Mouse (Mus musculus) erythroblast, embryonic 14.5 days (primary cell): ENCODE data around the gene Dlgap1. TPM values are rescaled to one million over a fixed set of nuclear protein-coding genes. Genes with fewer than 3 reads are reported as not detected.

Source experiments
- H3K27me3 ChIP-seq: 2 replicates; pipeline ENCODE4 v1.6.1; 2012; ENCODE audit warnings: inconsistent platforms; ENCODE audit not compliant: control insufficient read depth
- H3K36me3 ChIP-seq: 2 replicates; pipeline ENCODE4 v1.6.1; 2012; ENCODE audit warnings: mild to moderate bottlenecking, inconsistent platforms; ENCODE audit not compliant: control insufficient read depth
- H3K4me1 ChIP-seq: 2 replicates; pipeline ENCODE4 v1.6.1; 2012; ENCODE audit warnings: inconsistent platforms; ENCODE audit not compliant: control insufficient read depth
- H3K4me3 ChIP-seq: replicated peaks from 2 replicates; pipeline ENCODE3; 2012; ENCODE audit warnings: moderate library complexity, mild to moderate bottlenecking, inconsistent platforms
- H3K9me3 ChIP-seq: 2 replicates; pipeline ENCODE4 v1.6.1; 2012; ENCODE audit warnings: low read length, inconsistent platforms, mixed read lengths; ENCODE audit not compliant: control insufficient read depth
- GATA1 ChIP-seq: IDR thresholded peaks from 2 replicates; pipeline ENCODE4 v1.6.1; 2012; ENCODE audit warnings: low read length, inconsistent platforms, mixed read lengths
- TAL1 ChIP-seq: IDR thresholded peaks from 3 replicates; pipeline ENCODE4 v1.6.1; 2012; ENCODE audit warnings: low read length, inconsistent platforms, mixed read lengths
- polyA plus RNA-seq: library from polyadenylated mRNA; stranded (reverse); fragments of >175 nt; gene quantifications from 2 replicates; pipeline ENCODE4 v1.2.3, GENCODE M21; 2012

Dlgap1 gene
- polyA plus RNA-seq, 1 experiment, result not detected

- peaks cover 66% of the 10 kb centered on the region for H3K27me3 ChIP-seq
- H3K9me3 ChIP-seq, result no peaks in the 10 kb centered on the region
- no peak for TF ChIP-seq GATA1
- TF ChIP-seq TAL1, result no peak
- H3K4me1 ChIP-seq, result peaks cover 48% of the 10 kb centered on the region
- H3K36me3 ChIP-seq, result no peaks in the 10 kb centered on the region; the same call in 1 of the 2 replicates
- H3K4me3 ChIP-seq, result peak overlapping the region; percentile 71
Measured at GRCm38 (mm10) chr17:70849399-70850232, 880.7 kb downstream of the Dlgap1 start.

GRCm38 (mm10) chr17:70850233-70850995, 881.5 kb downstream of the Dlgap1 start:
- Histone ChIP-seq H3K36me3 (no peaks in the 10 kb centered on the region), H3K4me3 (peak overlapping the region; percentile 71), H3K27me3 (peaks cover 73% of the 10 kb centered on the region), H3K4me1 (peaks cover 48% of the 10 kb centered on the region), H3K9me3 (no peaks in the 10 kb centered on the region)
- no peak for TF ChIP-seq TAL1
- no peak for TF ChIP-seq GATA1

GRCm38 (mm10) chr17:70850996-70851991, 882.4 kb downstream of the Dlgap1 start:
- Histone ChIP-seq H3K27me3 (peaks cover 73% of the 10 kb centered on the region), H3K9me3 (no peaks in the 10 kb centered on the region), H3K36me3 (no peaks in the 10 kb centered on the region), H3K4me3 (peak overlapping the region; percentile 71), H3K4me1 (peaks cover 48% of the 10 kb centered on the region)
- TF ChIP-seq GATA1 (no peak), TAL1 (no peak)

- peaks cover 48% of the 10 kb centered on the region for H3K4me1 ChIP-seq
- TF ChIP-seq TAL1, result no peak
- TF ChIP-seq GATA1, result no peak
- no peaks in the 10 kb centered on the region for H3K36me3 ChIP-seq
- no peaks in the 10 kb centered on the region for H3K9me3 ChIP-seq
- H3K4me3 ChIP-seq, result peak overlapping the region; percentile 71
- peaks cover 73% of the 10 kb centered on the region for H3K27me3 ChIP-seq
Measured at GRCm38 (mm10) chr17:70852011-70852685, 883.3 kb downstream of the Dlgap1 start.

GRCm38 (mm10) chr17:70852686-70853386, 884.0 kb downstream of the Dlgap1 start:
- peak overlapping the region; percentile 71 for H3K4me3 ChIP-seq
- H3K36me3 ChIP-seq, result no peaks in the 10 kb centered on the region
- TF ChIP-seq GATA1 (no peak), TAL1 (no peak)
- H3K27me3 ChIP-seq, result peaks cover 72% of the 10 kb centered on the region
- no peaks in the 10 kb centered on the region for H3K9me3 ChIP-seq
- H3K4me1 ChIP-seq, result peaks cover 48% of the 10 kb centered on the region

GRCm38 (mm10) chr17:70853436-70853905, 884.6 kb downstream of the Dlgap1 start, which contains the start of gene Tgif1:
Gene Tgif1 (minus strand): TSS chr17:70853546.
- Histone ChIP-seq H3K4me1 (peaks cover 44% of the 10 kb centered on the region), H3K4me3 (peak within 1 kb of the TSS; percentile 71), H3K27me3 (peaks cover 67% of the 10 kb centered on the region), H3K9me3 (no peaks in the 10 kb centered on the region), H3K36me3 (no peaks in the 10 kb centered on the region)
- TF ChIP-seq TAL1 (no peak), GATA1 (no peak)

GRCm38 (mm10) chr17:70854021-70854420, 885.1 kb downstream of the Dlgap1 start:
- Histone ChIP-seq H3K9me3 (no peaks in the 10 kb centered on the region), H3K4me1 (peaks cover 39% of the 10 kb centered on the region), H3K36me3 (no peaks in the 10 kb centered on the region), H3K27me3 (peaks cover 62% of the 10 kb centered on the region), H3K4me3 (peak overlapping the region; percentile 71)
- TF ChIP-seq GATA1 (no peak), TAL1 (no peak)

GRCm38 (mm10) chr17:70856871-70857415, 888.1 kb downstream of the Dlgap1 start:
- no peak overlapping the region for H3K4me3 ChIP-seq
- no peak for TF ChIP-seq TAL1
- TF ChIP-seq GATA1, result no peak
- H3K4me1 ChIP-seq, result peaks cover 13% of the 10 kb centered on the region
- no peaks in the 10 kb centered on the region for H3K9me3 ChIP-seq
- H3K36me3 ChIP-seq, result no peaks in the 10 kb centered on the region
- peaks cover 33% of the 10 kb centered on the region for H3K27me3 ChIP-seq
